Mouse (Mus musculus): ENCODE measurements around the gene Pdzk1. TPM values are rescaled to one million over a fixed set of nuclear protein-coding genes. Genes with fewer than 3 reads are reported as not detected.

The Pdzk1 gene
- polyA plus RNA-seq, 1 experiment from 2014 or later: not detected

DNA sequence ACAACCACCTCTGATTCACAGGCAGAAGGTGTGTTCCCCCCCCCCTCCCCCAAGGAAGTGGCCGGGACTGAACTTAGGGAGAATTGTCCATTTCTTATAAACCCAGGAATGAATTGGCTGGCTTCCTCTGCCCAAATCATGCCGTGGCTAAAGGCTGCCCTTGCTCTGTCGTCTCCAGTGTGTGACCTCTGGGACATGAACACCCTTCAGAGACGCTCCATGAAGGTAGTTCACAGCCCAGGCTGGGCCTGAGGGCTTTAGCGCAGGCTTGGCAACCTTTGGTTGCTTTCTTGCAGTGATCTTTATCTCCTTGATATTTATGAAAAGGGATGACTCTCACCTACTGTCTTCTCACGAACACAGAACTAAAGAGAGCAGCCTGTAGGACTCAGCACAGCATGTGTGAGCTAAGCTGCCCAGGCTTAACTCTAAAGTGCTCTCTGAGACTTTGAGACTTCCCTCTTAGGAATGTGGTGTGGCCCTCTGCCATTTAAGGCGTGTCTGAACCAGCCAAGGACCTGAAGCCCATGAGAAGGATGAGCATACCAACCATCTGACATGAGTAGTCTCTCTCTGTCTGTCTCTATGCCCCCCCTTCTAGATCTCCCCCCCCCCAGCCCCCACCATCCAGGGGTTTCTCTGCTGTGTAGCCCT, 15.4 kb upstream of the Pdzk1 start:
- H3K9me3 ChIP-seq: peaks cover 4% of the 10 kb centered on the region; the same call in 1 of the 2 replicates
- peaks cover 26% of the 10 kb centered on the region for H3K4me1 ChIP-seq (replicated peaks)
- peak overlapping the region; percentile 39; the same call in 1 of the 2 replicates for H3K4me2 ChIP-seq
- 0 out of 2 replicates have a peak, but pooled peaks have one; percentile 16 for ATAC-seq (ENCODE audit: insufficient number of reproducible peaks, insufficient read depth, low FRiP score, low TSS enrichment, low read depth)
- H3K36me3 ChIP-seq: no peaks in the 10 kb centered on the region
- H3K27me3 ChIP-seq: peaks cover 21% of the 10 kb centered on the region; the same call in 1 of the 2 replicates
- H3K27ac ChIP-seq: no peak overlapping the region
- 48% methylated on average over 7 of the region's 7 CpGs for WGBS
- H3K9ac ChIP-seq (replicated peaks): no peak overlapping the region
- H3K4me3 ChIP-seq (replicated peaks): no peak overlapping the region

DNA sequence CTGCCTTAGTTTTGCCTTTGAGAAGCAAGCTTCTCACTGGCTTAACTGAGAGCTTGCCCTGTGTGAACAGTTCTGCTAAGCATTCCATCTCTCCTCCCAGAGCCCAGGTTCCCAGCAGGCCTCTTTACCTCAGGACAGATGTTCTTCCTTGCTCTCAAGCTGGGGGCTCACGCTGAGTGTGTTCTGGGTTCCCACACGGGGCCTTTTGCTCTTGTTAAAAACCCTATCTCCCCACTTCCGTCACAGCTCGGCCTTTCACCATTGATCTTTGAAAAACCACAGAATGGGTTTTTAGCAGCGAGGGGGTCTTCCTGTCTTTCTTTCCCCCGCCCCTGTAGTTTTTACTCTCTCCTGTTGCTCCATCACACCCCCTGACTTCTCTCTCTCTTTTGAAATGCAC, 14.7 kb upstream of the Pdzk1 start:
- no peak for ATAC-seq (ENCODE audit: insufficient number of reproducible peaks, insufficient read depth, low FRiP score, low TSS enrichment, low read depth)
- no peak overlapping the region for H3K4me2 ChIP-seq
- no peak overlapping the region for H3K27ac ChIP-seq
- H3K36me3 ChIP-seq: no peaks in the 10 kb centered on the region
- no peak overlapping the region for H3K9ac ChIP-seq (replicated peaks)
- no peak overlapping the region for H3K4me3 ChIP-seq (replicated peaks)
- WGBS: 37% methylated on average over 6 of the region's 6 CpGs
- peaks cover 21% of the 10 kb centered on the region; the same call in 1 of the 2 replicates for H3K27me3 ChIP-seq
- peaks cover 24% of the 10 kb centered on the region for H3K4me1 ChIP-seq (replicated peaks)
- peaks cover 4% of the 10 kb centered on the region; the same call in 1 of the 2 replicates for H3K9me3 ChIP-seq

DNA sequence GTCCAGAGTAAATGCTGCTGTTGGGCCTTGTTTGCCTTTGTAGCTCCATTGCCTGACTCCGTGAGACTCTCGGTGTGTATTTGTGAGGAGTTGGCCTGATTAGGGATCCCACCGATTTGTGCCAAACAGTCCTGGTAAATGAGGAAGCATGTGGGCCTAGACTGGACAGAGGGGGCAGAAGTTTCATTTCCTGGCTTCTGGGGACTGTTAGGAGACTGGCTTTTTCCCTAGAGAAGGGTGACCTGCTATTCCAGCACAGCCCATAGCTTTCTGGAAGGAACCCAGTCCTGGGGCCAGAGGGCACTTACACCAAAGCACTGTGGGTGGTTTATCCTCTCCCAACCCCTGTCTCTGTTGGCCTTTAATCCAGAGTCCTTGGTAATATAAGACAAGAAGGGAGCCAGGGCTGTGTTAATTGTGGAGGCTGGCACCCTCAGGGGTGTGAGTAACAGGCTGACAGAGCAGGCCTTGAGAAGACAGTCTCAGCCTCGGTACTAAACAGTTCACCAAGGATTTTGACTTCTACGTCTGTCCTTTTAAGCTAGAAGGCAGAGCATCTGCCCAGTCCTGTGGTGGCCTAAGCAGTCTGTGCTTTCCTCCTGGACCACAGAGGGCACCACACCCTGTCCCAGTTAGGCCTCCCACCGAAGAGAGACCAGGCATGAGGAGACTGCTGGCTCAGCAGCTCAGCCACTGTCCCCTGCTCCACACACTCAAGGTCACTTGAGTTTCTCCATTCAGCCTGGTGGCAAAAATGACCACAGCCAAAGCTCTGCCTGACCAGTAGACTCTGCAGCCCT, 8.8 kb upstream of the Pdzk1 start:
- no peak overlapping the region for H3K4me2 ChIP-seq
- ATAC-seq (ENCODE audit: insufficient number of reproducible peaks, insufficient read depth, low FRiP score, low TSS enrichment, low read depth): no peak
- no peak overlapping the region for H3K27ac ChIP-seq
- no peaks in the 10 kb centered on the region for H3K36me3 ChIP-seq
- WGBS: 70% methylated on average over 6 of the region's 6 CpGs
- peaks cover 4% of the 10 kb centered on the region; the same call in 1 of the 2 replicates for H3K9me3 ChIP-seq
- 0 out of 2 replicates have a peak, but pooled peaks cover 4% of the 10 kb centered on the region for H3K27me3 ChIP-seq
- H3K4me3 ChIP-seq (replicated peaks): no peak overlapping the region
- H3K9ac ChIP-seq (replicated peaks): no peak overlapping the region
- 0 out of 2 replicates have a peak, but pooled peaks cover 7% of the 10 kb centered on the region for H3K4me1 ChIP-seq (replicated peaks)

DNA sequence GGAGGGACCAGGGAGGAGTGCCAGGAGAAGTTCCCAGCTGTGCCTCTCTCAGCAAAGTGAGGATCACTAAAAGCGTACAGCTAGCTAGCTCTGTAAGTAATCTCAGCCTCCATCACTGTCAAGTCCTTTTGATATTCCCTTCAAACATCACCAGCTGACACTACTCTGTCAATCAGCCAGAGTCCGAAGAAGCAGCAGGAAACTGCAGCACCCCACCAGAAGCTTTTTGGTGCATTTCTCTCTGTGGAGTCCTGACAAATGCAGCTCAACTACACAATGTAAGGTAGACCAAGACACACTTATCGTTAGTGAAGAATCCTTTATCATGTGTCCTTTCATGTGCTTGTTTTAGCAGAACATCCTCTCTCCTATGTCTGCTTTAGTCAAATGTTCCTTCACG, 7.5 kb upstream of the Pdzk1 start:
- H3K27ac ChIP-seq: no peak overlapping the region
- no peak overlapping the region for H3K4me3 ChIP-seq (replicated peaks)
- no peak overlapping the region for H3K4me2 ChIP-seq
- no peak for ATAC-seq (ENCODE audit: insufficient number of reproducible peaks, insufficient read depth, low FRiP score, low TSS enrichment, low read depth)
- H3K4me1 ChIP-seq (replicated peaks): 0 out of 2 replicates have a peak, but pooled peaks cover 9% of the 10 kb centered on the region
- H3K36me3 ChIP-seq: no peaks in the 10 kb centered on the region
- no peaks in the 10 kb centered on the region for H3K27me3 ChIP-seq
- peaks cover 4% of the 10 kb centered on the region; the same call in 1 of the 2 replicates for H3K9me3 ChIP-seq
- no peak overlapping the region for H3K9ac ChIP-seq (replicated peaks)
- WGBS: 92% methylated on average over 4 of the region's 4 CpGs

DNA sequence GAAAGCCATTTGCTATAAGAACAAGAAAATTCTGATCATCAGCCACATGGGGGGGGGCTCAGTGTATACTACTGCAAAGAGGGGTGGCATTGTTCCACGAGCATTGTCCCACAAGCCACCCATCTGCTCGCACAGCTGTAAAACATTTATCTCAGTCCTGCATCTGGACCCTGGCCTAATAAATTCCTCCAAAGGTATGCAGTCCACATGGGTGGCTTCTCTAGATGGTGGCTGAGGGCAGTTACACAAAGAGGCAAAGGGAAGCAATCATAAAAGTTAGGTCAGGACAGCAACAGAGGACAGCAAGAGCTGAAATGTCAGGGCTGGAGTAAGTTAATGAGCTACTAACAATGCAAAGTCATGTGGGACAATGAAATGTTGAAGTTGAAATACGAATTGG, 5.4 kb upstream of the Pdzk1 start:
- no peak overlapping the region for H3K4me2 ChIP-seq

DNA sequence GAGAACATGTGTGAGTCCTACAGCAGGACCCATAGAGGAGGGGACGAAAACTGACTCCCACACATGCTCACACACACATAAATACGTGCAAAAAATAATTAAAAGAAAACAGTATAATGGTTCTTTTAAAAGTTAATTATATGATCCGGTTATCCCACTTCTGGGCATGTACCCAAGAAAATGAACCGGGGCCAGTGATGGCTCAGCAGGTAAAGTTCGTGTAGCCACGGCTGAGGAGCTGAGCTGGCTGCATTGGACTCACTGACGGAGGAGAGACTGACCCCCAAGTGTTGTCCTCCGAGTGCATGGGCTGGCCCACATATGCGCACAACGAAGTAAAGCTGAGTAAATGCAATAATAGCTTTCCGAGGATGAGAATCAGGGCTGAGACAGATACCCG, 4.5 kb upstream of the Pdzk1 start:
- no peaks in the 10 kb centered on the region for H3K36me3 ChIP-seq
- 0 out of 2 replicates have a peak, but pooled peaks cover 9% of the 10 kb centered on the region for H3K4me1 ChIP-seq (replicated peaks)
- no peak for ATAC-seq (ENCODE audit: insufficient number of reproducible peaks, insufficient read depth, low FRiP score, low TSS enrichment, low read depth)
- 80% methylated on average over 12 of the region's 12 CpGs for WGBS
- no peak overlapping the region for H3K4me2 ChIP-seq
- no peaks in the 10 kb centered on the region; the same call in 1 of the 2 replicates for H3K27me3 ChIP-seq
- H3K9me3 ChIP-seq: no peaks in the 10 kb centered on the region
- no peak overlapping the region for H3K27ac ChIP-seq
- H3K9ac ChIP-seq (replicated peaks): no peak overlapping the region
- H3K4me3 ChIP-seq (replicated peaks): no peak overlapping the region

More for the DNA sequence above, 5.4 kb upstream of the Pdzk1 start:
- ATAC-seq (ENCODE audit: insufficient number of reproducible peaks, insufficient read depth, low FRiP score, low TSS enrichment, low read depth): no peak
- Histone ChIP-seq H3K9me3 (no peaks in the 10 kb centered on the region), H3K4me1 (replicated peaks) (0 out of 2 replicates have a peak, but pooled peaks cover 9% of the 10 kb centered on the region), H3K9ac (replicated peaks) (no peak overlapping the region), H3K27ac (no peak overlapping the region), H3K4me3 (replicated peaks) (no peak overlapping the region), H3K27me3 (no peaks in the 10 kb centered on the region), H3K36me3 (no peaks in the 10 kb centered on the region)
- 30% methylated on average over 3 of the region's 3 CpGs for WGBS

DNA sequence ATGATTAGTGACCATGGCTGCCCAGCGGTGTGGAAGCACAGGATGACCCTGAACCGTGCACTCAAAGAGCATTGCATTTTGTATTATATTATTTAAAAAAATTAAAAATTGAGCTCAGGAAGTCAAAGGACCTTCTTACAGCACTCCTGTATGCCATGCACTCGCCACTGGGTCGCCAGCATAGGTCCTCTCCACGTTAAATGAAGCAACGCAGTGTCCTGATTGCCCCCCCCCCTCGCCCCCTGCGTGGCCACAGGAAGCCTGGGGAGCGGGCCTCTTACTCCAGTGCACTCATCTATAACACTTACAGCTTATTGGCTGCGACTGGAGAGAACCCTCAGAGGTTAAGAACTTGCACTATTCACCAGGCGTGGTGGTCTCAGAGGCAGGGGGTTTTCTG, 3.8 kb upstream of the Pdzk1 start:
- WGBS: 54% methylated on average over 11 of the region's 11 CpGs
- H3K9ac ChIP-seq (replicated peaks): no peak overlapping the region
- no peak overlapping the region for H3K27ac ChIP-seq
- no peak overlapping the region for H3K4me3 ChIP-seq (replicated peaks)
- no peak overlapping the region for H3K4me2 ChIP-seq
- no peaks in the 10 kb centered on the region for H3K36me3 ChIP-seq
- H3K4me1 ChIP-seq (replicated peaks): 0 out of 2 replicates have a peak, but pooled peaks cover 9% of the 10 kb centered on the region
- H3K9me3 ChIP-seq: no peaks in the 10 kb centered on the region
- ATAC-seq (ENCODE audit: insufficient number of reproducible peaks, insufficient read depth, low FRiP score, low TSS enrichment, low read depth): no peak
- H3K27me3 ChIP-seq: no peaks in the 10 kb centered on the region; the same call in 1 of the 2 replicates

DNA sequence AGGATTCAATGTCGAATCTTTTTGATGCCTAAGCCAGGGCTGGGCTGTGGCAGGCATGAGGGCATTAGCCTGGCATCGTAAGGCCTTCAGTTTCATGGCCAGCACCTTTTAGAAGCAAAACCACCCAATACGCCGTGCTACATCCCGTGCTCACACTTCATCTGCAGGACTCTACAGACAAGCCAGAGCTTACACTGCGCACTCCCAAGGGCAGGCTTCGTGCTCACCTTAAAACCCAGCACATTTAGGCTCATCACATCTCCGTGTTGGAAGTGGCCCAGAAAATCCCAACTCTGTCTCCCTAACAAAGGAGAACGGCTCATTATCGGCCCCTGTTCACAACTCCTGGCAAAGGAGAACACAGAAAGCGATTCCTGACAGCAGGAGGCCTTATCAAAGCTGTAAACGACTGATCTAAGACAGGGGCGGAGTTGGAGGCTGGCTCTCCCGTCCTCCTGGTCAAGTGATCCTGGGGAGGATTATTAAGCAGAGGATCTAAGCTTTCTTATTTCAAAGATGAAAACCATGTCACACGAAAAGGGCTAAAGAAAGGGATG, 698 bp upstream of the Pdzk1 start:
- H3K9ac ChIP-seq (replicated peaks): no peak overlapping the region
- ATAC-seq (ENCODE audit: insufficient number of reproducible peaks, insufficient read depth, low FRiP score, low TSS enrichment, low read depth): no peak
- H3K36me3 ChIP-seq: no peaks in the 10 kb centered on the region
- 31% methylated on average over 15 of the region's 15 CpGs for WGBS
- H3K4me2 ChIP-seq: no peak overlapping the region
- no peak overlapping the region for H3K27ac ChIP-seq
- 0 out of 2 replicates have a peak, but pooled peaks cover 9% of the 10 kb centered on the region for H3K4me1 ChIP-seq (replicated peaks)
- no peaks in the 10 kb centered on the region for H3K9me3 ChIP-seq
- H3K27me3 ChIP-seq: no peaks in the 10 kb centered on the region; the same call in 1 of the 2 replicates
- no peak overlapping the region for H3K4me3 ChIP-seq (replicated peaks)

DNA sequence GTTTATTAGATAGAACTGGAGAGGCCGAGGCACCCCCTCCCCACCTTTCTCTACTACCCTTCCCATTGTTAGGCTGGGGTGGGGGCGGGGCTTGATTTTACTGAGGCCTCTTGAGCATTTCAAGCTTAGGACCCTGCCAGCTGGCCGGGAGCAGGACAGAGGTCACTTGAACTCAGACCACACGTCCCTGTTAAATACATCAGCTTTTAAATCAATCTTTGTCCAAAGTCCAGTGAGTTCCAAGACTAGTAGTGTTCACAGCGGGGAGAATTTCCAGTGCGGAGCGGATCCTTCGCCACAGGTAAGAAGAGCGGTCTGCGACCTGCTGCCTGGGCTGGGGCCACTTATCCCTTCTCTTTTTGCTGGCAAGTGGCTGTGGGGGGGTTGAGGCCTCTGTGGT, 772 bp downstream of the Pdzk1 start:
- no peak overlapping the region for H3K9ac ChIP-seq (replicated peaks)
- no peak overlapping the region for H3K27ac ChIP-seq
- H3K4me3 ChIP-seq (replicated peaks): no peak overlapping the region
- H3K4me2 ChIP-seq: no peak overlapping the region
- no peaks in the 10 kb centered on the region for H3K9me3 ChIP-seq
- no peaks in the 10 kb centered on the region for H3K36me3 ChIP-seq
- 0 out of 2 replicates have a peak, but pooled peaks cover 3% of the 10 kb centered on the region for H3K4me1 ChIP-seq (replicated peaks)
- WGBS: 78% methylated on average over 10 of the region's 10 CpGs
- no peaks in the 10 kb centered on the region; the same call in 1 of the 2 replicates for H3K27me3 ChIP-seq
- no peak for ATAC-seq (ENCODE audit: insufficient number of reproducible peaks, insufficient read depth, low FRiP score, low TSS enrichment, low read depth)

DNA sequence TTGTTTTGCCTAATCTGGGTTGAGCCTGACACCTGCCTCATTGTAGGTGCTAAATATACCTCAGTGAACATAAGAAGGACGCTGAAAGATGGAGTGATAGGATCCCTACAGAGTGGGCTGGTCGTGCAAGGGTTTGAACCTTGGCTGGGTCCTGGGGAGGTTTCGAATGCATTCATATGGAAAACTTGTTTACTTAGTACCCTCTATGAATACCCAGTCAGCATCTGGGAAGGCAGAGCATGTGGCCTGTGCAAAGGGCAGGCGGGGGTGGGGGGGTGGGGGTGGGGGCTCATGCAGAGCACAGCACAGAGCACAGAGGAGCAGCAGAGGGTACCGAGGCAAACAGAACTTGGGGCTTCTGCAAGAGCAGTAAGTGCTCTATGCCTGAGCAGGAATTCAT, 3.8 kb downstream of the Pdzk1 start:
- no peak overlapping the region for H3K27ac ChIP-seq
- H3K9me3 ChIP-seq: no peaks in the 10 kb centered on the region
- 37% methylated on average over 5 of the region's 5 CpGs for WGBS
- no peak for ATAC-seq (ENCODE audit: insufficient number of reproducible peaks, insufficient read depth, low FRiP score, low TSS enrichment, low read depth)
- H3K36me3 ChIP-seq: no peaks in the 10 kb centered on the region
- H3K27me3 ChIP-seq: no peaks in the 10 kb centered on the region; the same call in 1 of the 2 replicates
- no peak overlapping the region for H3K9ac ChIP-seq (replicated peaks)
- H3K4me2 ChIP-seq: no peak overlapping the region
- no peak overlapping the region for H3K4me3 ChIP-seq (replicated peaks)
- no peaks in the 10 kb centered on the region for H3K4me1 ChIP-seq (replicated peaks)

All from limb, embryonic 12.5 days (tissue).